Mouse (Mus musculus) megakaryocyte, adult 5-6 weeks (primary cell): ENCODE measurements around the gene Rapgefl1. TPM values are rescaled to one million over a fixed set of nuclear protein-coding genes. Genes with fewer than 3 reads are reported as not detected.
A peak's percentile ranks its signal among the peaks of the same experiment; 100 is the strongest.

Experiments
- ATAC-seq: 2 replicates; pipeline ENCODE4 v1.8.0; 2016; ENCODE audit warnings: mild to moderate bottlenecking, inconsistent platforms; ENCODE audit not compliant: poor library complexity, severe bottlenecking
- total RNA-seq, 2 experiments: library from RNA; stranded (forward) in 1 of 2; stranded (reverse) in 1 of 2; fragments of 153-499, 151-499 nt in 1 of 2; fragments of 221-1000, 200-1000 nt in 1 of 2; gene quantifications; 2 replicates each; pipeline versions ENCODE4 v1.2.3 to v1.2.4; 2015 to 2017

Gene Rapgefl1
- 0.25 and 0.49 TPM in 2 replicates for total RNA-seq (2015)
- 0.51 TPM in 1 of 2 replicates, not detected in the other for total RNA-seq (2017)

- ATAC-seq = peak; percentile 98
Observed at GRCm38 (mm10) chr11:98836651-98837141, at the start of gene Rapgefl1. Rapgefl1 (plus strand) TSS chr11:98836785.

GRCm38 (mm10) chr11:98787229-98787628, 49.4 kb upstream of the Rapgefl1 start:
- ATAC-seq = no peak

- no peak for ATAC-seq
Observed at GRCm38 (mm10) chr11:98787691-98788090, 48.9 kb upstream of the Rapgefl1 start.

- ATAC-seq = no peak
Observed at GRCm38 (mm10) chr11:98788139-98788538, 48.4 kb upstream of the Rapgefl1 start.

- ATAC-seq = peak; percentile 92
Observed at GRCm38 (mm10) chr11:98788550-98789218, 47.9 kb upstream of the Rapgefl1 start.

- ATAC-seq = peak; percentile 14
Observed at GRCm38 (mm10) chr11:98789219-98789807, 47.3 kb upstream of the Rapgefl1 start.

- no peak for ATAC-seq
Observed at GRCm38 (mm10) chr11:98789824-98790223, 46.8 kb upstream of the Rapgefl1 start.

GRCm38 (mm10) chr11:98790631-98791205, 45.9 kb upstream of the Rapgefl1 start:
- ATAC-seq = no peak

GRCm38 (mm10) chr11:98791448-98791847, 45.1 kb upstream of the Rapgefl1 start:
- no peak for ATAC-seq

- ATAC-seq = no peak
Observed at GRCm38 (mm10) chr11:98792081-98792480, 44.5 kb upstream of the Rapgefl1 start.

GRCm38 (mm10) chr11:98794469-98795014, 42.0 kb upstream of the Rapgefl1 start:
- peak; percentile 56 for ATAC-seq

GRCm38 (mm10) chr11:98795015-98795713, 41.4 kb upstream of the Rapgefl1 start, which contains the start of gene Msl1:
Msl1 (plus strand) TSS chr11:98795516.
- peak; percentile 56 for ATAC-seq

GRCm38 (mm10) chr11:98795714-98796514, 40.7 kb upstream of the Rapgefl1 start:
- ATAC-seq = peak; percentile 19; the same call in 1 of the 2 replicates

- ATAC-seq = peak; percentile 53
Observed at GRCm38 (mm10) chr11:98796515-98797216, 39.9 kb upstream of the Rapgefl1 start.

GRCm38 (mm10) chr11:98797306-98797705, 39.3 kb upstream of the Rapgefl1 start:
- no peak for ATAC-seq

GRCm38 (mm10) chr11:98797909-98798308, 38.7 kb upstream of the Rapgefl1 start:
- ATAC-seq = no peak

- no peak for ATAC-seq
Observed at GRCm38 (mm10) chr11:98804605-98805004, 32.0 kb upstream of the Rapgefl1 start, which contains the start of gene Casc3. Casc3 (plus strand) TSS chr11:98804905.

- no peak for ATAC-seq
Observed at GRCm38 (mm10) chr11:98808417-98808816, 28.2 kb upstream of the Rapgefl1 start.
